Mouse (Mus musculus) gastrocnemius, postnatal 36 days (tissue): ENCODE measurements around the gene Ppih. TPM values are rescaled to one million over a fixed set of nuclear protein-coding genes. Genes with fewer than 3 reads are reported as not detected.
"Not testable (repeated sequence)": the region's sequence is repeated elsewhere in the genome, so short reads cannot be mapped to it uniquely, and the experiment has no call there.

ENCODE experiments used
- DNase-seq, 2 experiments: peaks; one replicate each; pipeline ENCODE4 v3.0.0; 2022
- intact Hi-C: fragments of 180-260 bp; cut with DNase I; formaldehyde crosslinking; loops from one replicate; pipeline ENCODE4 v1.15.1; 2025
- total RNA-seq, 2 experiments: library from RNA; stranded (reverse); gene quantifications; 2 replicates each; pipeline ENCODE4 v1.2.3; 2021

Gene Ppih
- total RNA-seq, 2 experiments from 2014 or later = 8.0 to 9.4 TPM

GRCm38 (mm10) chr4:119293574-119294258 is 26.6 kb downstream of the Ppih start:
- intact Hi-C loops = loop anchor here (5.0 kb wide), 1 partner anchor 46 kb away; no protein-coding TSS in a partner anchor

DNA sequence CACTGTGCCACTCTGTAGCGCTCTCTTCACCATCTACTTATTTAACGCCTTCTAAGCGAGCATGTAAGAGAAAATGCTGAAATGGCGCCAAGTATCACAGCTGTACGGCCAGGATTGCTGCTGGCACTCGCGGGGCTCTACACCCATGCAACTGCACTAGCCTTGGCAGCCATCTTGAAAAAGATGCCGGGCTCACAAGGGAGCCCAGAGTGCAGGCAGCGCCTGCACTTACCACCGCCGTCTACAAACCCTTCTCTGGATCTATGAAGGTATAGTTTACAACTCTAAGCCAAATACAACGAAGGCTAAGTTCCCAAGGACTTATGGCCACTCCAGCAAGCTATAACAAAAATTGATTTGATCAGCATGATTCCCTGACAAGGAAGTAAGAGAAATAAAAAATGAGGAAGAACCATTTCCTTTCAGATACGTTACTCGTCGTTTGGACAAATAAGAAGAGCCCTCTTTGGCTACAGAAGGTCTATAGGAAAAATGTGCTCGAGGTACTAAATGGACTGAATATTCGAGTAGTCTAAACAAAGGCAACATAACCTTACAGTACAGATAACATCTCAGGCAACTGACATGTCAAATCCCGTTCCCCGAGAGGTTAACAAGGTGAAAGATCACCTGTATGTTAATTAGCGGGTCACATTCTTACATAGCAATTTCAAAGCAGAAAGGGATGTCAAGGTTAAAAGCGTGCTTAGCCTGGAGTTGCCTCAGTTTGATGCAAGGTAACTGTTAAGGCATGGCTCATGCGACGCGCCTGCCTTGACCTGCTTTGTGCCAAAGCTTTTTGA is 27.4 kb downstream of the Ppih start:
- intact Hi-C loops = loop anchor here (5.0 kb wide), 1 partner anchor 46 kb away; no protein-coding TSS in a partner anchor
- DNase-seq = peak; percentile 15 to 31

More at GRCm38 (mm10) chr4:119293574-119294258, 26.6 kb downstream of the Ppih start:
- peak in 1 of 2 experiments; percentile 15 for DNase-seq

GRCm38 (mm10) chr4:119291921-119292320 is 28.4 kb downstream of the Ppih start:
- DNase-seq = no peak

DNA sequence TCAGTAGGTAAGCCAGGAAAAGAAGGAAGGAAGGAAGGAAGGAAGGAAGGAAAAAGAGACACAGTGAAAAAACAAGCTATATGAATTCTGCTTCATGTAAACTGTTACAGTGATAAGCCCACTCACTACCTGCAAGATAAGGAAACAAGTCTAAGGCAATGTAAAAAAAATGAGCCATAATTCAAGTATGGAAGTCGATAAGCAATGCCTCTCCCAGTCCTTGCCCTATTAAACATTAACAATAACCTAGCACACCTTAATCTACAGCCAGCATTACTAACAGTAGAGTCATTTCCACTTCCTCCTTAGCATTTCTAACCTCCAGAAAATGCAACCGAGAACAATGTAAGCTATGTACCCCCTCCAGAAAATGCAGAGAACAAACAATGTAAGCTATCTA is 35.0 kb downstream of the Ppih start:
- intact Hi-C loops = no loop called here
- no peak for DNase-seq

More at GRCm38 (mm10) chr4:119291921-119292320, 28.4 kb downstream of the Ppih start:
- intact Hi-C loops = loop anchor here (5.0 kb wide), 1 partner anchor 45 kb away; no protein-coding TSS in a partner anchor

GRCm38 (mm10) chr4:119284861-119285260 is 35.5 kb downstream of the Ppih start:
- intact Hi-C loops = no loop called here
- no peak for DNase-seq

DNA sequence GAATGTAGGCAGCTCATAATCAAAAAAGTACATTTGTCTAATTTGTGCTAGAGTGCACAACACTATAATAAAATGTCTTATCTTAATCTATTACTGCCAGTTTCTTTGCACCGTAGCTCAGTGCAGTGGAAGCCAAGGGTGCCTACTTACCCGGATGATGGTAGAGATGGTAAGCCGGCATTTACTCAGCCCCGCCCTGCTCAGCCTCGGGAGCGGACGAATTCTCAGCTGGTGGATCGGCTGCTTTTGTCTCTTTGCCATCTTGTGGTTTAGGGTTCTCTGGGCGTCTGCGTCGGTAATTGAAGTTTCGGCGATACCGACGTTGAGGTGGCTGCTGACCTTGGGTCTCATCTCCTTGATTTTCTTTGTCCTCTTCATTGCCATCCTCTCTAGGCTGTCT is 41.6 kb downstream of the Ppih start:
- DNase-seq, intact Hi-C loops: not testable (repeated sequence)

DNA sequence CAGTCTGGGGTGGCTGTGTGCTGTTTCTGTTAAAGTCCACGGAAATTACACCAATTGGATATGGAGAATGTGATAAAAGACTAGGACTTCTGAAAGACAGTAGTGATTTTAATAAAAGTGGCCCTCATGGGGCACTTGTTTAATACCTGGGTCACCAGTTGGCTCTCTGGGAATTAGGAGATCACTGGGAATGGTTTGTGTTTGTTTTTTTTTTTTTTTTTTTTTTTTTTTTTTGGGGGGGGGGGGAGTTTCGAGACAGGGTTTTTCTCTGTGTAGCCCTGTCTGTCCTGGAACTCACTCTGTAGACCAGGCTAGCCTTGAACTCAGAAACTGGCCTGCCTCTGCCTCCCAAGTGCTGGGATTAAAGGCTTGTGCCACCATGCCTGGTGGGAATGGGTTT is 44.6 kb downstream of the Ppih start:
- intact Hi-C loops = no loop called here
- DNase-seq = no peak

DNA sequence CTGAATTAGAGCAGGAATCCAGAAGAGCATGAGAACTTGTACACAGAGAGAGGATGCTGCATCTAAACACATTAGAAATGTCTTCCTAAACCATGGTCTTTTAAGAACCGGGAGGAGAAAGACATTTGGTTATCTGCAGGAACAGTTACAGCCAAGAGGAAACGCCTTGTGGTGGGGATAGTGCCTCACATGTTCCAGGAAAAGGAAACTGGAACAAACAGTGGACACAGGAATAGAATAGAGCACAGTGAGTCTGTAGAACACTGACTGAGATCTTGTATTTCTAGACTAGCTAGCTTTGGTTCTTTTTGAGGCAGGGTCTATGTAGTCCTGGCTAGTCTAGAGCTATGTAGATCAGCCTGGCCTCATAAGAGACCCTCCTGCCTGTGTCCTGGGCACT is 45.1 kb downstream of the Ppih start:
- no peak for DNase-seq
- intact Hi-C loops = no loop called here

- DNase-seq = peak in 1 of 2 experiments; percentile 4
- intact Hi-C loops = no loop called here
Observed at GRCm38 (mm10) chr4:119274627-119275026, 45.7 kb downstream of the Ppih start.

DNA sequence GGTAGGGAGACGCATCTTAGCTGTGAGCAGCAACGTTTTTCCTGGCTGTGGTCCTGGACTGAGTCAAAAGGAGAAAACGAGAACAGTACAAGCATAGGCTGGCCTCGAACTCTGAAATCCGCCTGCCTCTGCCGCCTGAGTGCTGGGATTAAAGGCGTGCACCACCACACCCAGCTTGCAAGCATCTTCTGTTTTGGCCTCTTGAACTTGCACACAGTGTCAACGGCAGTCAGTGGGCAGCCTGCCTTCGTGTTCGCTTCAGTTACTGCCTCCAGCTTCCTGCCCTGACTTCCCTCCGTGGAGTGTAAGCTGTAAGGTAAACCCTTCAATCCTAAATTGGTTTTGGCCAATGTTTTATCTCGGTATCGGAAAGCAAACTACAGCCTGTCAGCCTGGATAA is 53.7 kb downstream of the Ppih start:
- DNase-seq = no peak
- intact Hi-C loops = no loop called here

GRCm38 (mm10) chr4:119263459-119263858 is 56.9 kb downstream of the Ppih start:
- no peak for DNase-seq
- intact Hi-C loops = no loop called here

- intact Hi-C loops = no loop called here
- no peak for DNase-seq
Observed at GRCm38 (mm10) chr4:119262483-119262882, 57.9 kb downstream of the Ppih start.

GRCm38 (mm10) chr4:119261087-119261713 is 59.1 kb downstream of the Ppih start:
- intact Hi-C loops = no loop called here
- DNase-seq = no peak

- intact Hi-C loops = no loop called here
Observed at GRCm38 (mm10) chr4:119259344-119260254, 60.7 kb downstream of the Ppih start.

GRCm38 (mm10) chr4:119257083-119257482 is 63.3 kb downstream of the Ppih start:
- no peak for DNase-seq
- intact Hi-C loops = no loop called here

More at GRCm38 (mm10) chr4:119259344-119260254, 60.7 kb downstream of the Ppih start:
- DNase-seq = no peak

DNA sequence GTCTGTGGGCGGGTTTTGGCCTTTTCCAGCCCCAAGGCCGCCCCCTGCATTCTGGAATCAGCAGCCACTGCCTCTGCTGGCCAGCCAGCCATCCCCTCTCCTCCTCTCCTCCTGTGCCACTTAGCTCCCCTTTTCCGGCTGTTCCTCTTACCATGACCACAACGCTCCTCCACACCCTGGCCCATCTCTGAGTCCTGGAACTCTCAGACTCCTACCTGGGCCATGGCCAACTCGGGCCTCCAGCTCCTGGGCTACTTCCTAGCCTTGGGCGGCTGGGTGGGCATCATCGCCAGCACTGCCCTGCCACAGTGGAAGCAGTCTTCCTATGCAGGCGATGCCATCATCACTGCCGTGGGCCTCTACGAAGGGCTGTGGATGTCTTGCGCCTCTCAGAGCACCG is 65.0 kb downstream of the Ppih start, which contains the start of gene Cldn19:
Cldn19 (plus strand) TSS at position 64 of the 400 bp plus-strand sequence.
- intact Hi-C loops = no loop called here
- DNase-seq = no peak

DNA sequence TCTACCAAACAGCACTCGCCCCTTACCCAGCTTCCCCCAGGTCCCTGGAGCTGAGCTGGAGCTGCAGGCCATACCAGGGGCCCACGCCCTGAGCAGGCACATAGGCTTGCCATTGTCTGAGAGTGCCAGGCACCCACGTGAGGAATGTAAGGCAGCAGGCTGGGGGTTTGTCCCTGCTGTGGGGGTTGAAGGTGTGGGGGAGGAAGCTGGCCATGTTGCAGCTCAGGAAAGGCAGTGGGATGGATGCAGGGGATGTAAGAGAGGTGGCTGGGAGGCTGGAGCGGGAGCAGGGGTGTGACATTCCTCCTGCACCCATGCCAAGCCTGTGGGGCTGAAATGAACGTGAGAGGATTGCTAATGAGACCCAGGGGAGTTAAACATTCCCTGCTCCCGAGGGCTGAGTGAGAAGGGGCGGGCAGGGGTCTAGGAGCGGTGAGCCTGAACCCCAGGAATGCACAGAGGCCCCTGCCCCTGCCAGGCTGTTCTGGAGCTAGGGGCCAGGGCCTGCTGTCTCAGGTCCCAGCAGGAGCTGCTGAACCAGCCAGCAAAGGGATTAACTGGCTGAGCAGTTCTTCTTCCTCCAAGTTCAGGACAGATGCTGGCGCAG is 66.2 kb downstream of the Ppih start:
- intact Hi-C loops = no loop called here
- no peak for DNase-seq

DNA sequence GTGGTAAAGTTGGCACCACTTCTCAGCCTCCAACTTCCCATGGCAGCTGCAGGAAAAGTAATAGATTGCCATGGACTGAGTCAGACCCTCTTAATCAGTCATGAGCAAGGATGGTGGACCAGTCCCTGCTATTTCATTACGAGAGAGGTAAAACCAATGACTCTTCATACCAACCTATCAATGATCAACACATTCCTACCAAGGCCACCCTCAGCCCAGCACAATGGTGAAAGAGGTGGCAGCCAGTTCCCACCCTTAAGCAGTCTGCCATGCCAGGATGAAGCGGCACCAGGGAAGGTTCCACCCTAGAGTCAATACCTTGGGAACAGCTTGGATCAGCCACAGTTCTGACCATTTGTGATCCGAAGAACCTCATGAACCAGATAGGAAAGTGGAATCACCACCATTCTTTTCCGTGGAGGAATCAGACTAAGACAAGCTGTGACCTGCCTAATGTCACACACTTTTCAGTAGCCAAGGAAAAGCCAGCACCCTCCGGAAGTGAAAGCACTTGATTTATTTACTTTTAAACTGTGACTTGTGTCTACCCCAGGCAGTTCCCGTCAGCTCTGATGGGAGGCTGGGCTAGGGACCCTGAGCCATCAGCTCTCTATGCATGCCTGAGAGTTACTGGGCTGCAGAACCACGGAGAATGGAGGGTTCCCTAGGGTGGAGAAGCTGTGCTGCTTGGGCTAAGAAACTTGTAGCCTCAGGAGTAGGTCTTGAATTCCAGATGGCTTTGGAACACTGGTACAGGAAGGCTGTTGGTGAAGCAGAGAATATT is 68.1 kb downstream of the Ppih start:
- DNase-seq = no peak
- intact Hi-C loops = no loop called here
